Mouse (Mus musculus): Measurements from ENCODE around the gene Rpl38. TPM values are rescaled to one million over a fixed set of nuclear protein-coding genes. Genes with fewer than 3 reads are reported as not detected.
A peak's percentile ranks its signal among the peaks of the same experiment; 100 is the strongest.
"Not testable (repeated sequence)": the region's sequence is repeated elsewhere in the genome, so short reads cannot be mapped to it uniquely, and the experiment has no call there.

The Rpl38 gene
- total and polyA plus RNA-seq, 2 experiments from 2014 or later = 977 to 1,541 TPM

- no peak for DNase-seq (ENCODE audit: low spot score)
- peaks cover 35% of the 10 kb centered on the region for H3K36me3 ChIP-seq (ENCODE audit: insufficient read depth, low read length)
- TF ChIP-seq CTCF (IDR thresholded peaks at IDR 0.05) = no peak
- H3K27me3 ChIP-seq (ENCODE audit: insufficient read depth, low read length) = no peaks in the 10 kb centered on the region; the same call in 1 of the 2 replicates
- H3K4me3 ChIP-seq (ENCODE audit: low read depth, low read length) = no peak overlapping the region
- no peak for ATAC-seq (ENCODE audit: low FRiP score)
- no peak overlapping the region for H3K4me2 ChIP-seq (ENCODE audit: low read depth, low read length, poor library complexity, severe bottlenecking)
- no peak overlapping the region for H3K27ac ChIP-seq (ENCODE audit: low read depth, low read length)
- no peak overlapping the region for H3K9ac ChIP-seq (replicated peaks; ENCODE audit: low read length, poor library complexity, severe bottlenecking)
- 92% methylated on average over 2 of the region's 2 CpGs for WGBS
- H3K9me3 ChIP-seq (ENCODE audit: low read length) = no peaks in the 10 kb centered on the region
- H3K4me1 ChIP-seq (ENCODE audit: insufficient read depth, low read length) = peaks cover 11% of the 10 kb centered on the region
Observed at GRCm38 (mm10) chr11:114673719-114674050, 5.4 kb downstream of the Rpl38 start.

DNA sequence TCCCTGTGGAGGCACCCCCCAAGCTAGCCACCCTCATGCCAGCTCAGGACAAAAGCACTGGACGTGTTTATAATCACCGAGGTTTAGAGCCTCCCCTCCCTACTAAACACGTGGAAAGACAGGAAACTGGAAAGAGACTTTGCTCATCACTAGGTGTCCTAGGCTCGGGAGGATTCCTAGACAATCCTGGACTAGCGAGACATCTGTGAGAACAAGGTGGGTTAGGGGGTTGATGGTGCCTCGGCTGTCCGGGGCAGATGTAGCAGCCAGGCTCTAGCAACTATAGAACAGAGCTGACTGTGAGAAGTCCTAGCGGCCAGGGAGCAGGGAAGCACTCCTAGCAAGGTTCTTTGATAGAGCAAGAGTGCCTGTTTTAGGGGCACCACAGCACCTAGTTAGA lies 5.9 kb downstream of the Rpl38 start:
- WGBS = 54% methylated on average over 8 of the region's 8 CpGs
- Histone ChIP-seq H3K27ac (ENCODE audit: low read depth, low read length) (no peak overlapping the region), H3K9ac (replicated peaks; ENCODE audit: low read length, poor library complexity, severe bottlenecking) (no peak overlapping the region), H3K36me3 (ENCODE audit: insufficient read depth, low read length) (peaks cover 35% of the 10 kb centered on the region), H3K27me3 (ENCODE audit: insufficient read depth, low read length) (no peaks in the 10 kb centered on the region; the same call in 1 of the 2 replicates), H3K4me2 (ENCODE audit: low read depth, low read length, poor library complexity, severe bottlenecking) (no peak overlapping the region), H3K9me3 (ENCODE audit: low read length) (no peaks in the 10 kb centered on the region), H3K4me1 (ENCODE audit: insufficient read depth, low read length) (peaks cover 11% of the 10 kb centered on the region), H3K4me3 (ENCODE audit: low read depth, low read length) (no peak overlapping the region)
- no peak for ATAC-seq (ENCODE audit: low FRiP score)
- no peak for DNase-seq (ENCODE audit: low spot score)
- no peak for TF ChIP-seq CTCF (IDR thresholded peaks at IDR 0.05)

DNA sequence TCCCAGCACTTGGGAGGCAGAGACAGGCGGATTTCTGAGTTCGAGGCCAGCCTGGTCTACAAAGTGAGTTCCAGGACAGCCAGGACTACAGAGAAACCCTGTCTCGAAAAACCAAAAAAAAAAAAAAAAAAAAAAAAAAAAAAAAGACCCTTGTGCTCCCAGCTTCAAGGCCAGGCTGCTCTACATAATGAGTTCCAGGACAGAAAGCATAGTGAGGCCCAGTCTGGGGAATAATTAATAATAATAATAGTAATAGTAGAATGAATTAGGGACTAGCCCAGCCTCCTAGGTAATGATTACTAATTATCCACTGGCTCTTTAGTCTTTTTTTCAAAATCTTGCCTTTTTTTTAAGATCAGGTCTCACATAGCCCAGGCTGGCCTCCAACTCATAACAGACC lies 6.5 kb downstream of the Rpl38 start:
- DNase-seq (ENCODE audit: low spot score); H3K27me3 ChIP-seq (ENCODE audit: insufficient read depth, low read length); H3K27ac ChIP-seq (ENCODE audit: low read depth, low read length); H3K9ac ChIP-seq (replicated peaks; ENCODE audit: low read length, poor library complexity, severe bottlenecking); H3K9me3 ChIP-seq (ENCODE audit: low read length); ATAC-seq (ENCODE audit: low FRiP score); H3K4me3 ChIP-seq (ENCODE audit: low read depth, low read length); H3K4me2 ChIP-seq (ENCODE audit: low read depth, low read length, poor library complexity, severe bottlenecking): not testable (repeated sequence)
- peaks cover 11% of the 10 kb centered on the region for H3K4me1 ChIP-seq (ENCODE audit: insufficient read depth, low read length)
- 92% methylated on average over 2 of the region's 3 CpGs for WGBS
- H3K36me3 ChIP-seq (ENCODE audit: insufficient read depth, low read length) = peaks cover 35% of the 10 kb centered on the region

GRCm38 (mm10) chr11:114675341-114675825 lies 7.1 kb downstream of the Rpl38 start, which contains the start of gene Ttyh2:
TSS of gene Ttyh2 (plus strand) at chr11:114675431.
- TF ChIP-seq CTCF (IDR thresholded peaks at IDR 0.05) = no peak
- Histone ChIP-seq H3K9ac (replicated peaks; ENCODE audit: low read length, poor library complexity, severe bottlenecking) (peak within 1 kb of the TSS; percentile 57), H3K4me3 (ENCODE audit: low read depth, low read length) (peak within 1 kb of the TSS; percentile 43), H3K27me3 (ENCODE audit: insufficient read depth, low read length) (no peaks in the 10 kb centered on the region; the same call in 1 of the 2 replicates), H3K9me3 (ENCODE audit: low read length) (no peaks in the 10 kb centered on the region), H3K36me3 (ENCODE audit: insufficient read depth, low read length) (peaks cover 32% of the 10 kb centered on the region), H3K4me1 (ENCODE audit: insufficient read depth, low read length) (peaks cover 5% of the 10 kb centered on the region; the same call in 1 of the 2 replicates), H3K4me2 (ENCODE audit: low read depth, low read length, poor library complexity, severe bottlenecking) (peak within 1 kb of the TSS; percentile 71), H3K27ac (ENCODE audit: low read depth, low read length) (peak within 1 kb of the TSS; percentile 27; the same call in 1 of the 2 replicates)
- DNase-seq (ENCODE audit: low spot score) = peak; percentile 76
- peak; percentile 68; the same call in 1 of the 2 replicates for ATAC-seq (ENCODE audit: low FRiP score)
- WGBS = under 1% methylated on average over 35 of the region's 40 CpGs

DNA sequence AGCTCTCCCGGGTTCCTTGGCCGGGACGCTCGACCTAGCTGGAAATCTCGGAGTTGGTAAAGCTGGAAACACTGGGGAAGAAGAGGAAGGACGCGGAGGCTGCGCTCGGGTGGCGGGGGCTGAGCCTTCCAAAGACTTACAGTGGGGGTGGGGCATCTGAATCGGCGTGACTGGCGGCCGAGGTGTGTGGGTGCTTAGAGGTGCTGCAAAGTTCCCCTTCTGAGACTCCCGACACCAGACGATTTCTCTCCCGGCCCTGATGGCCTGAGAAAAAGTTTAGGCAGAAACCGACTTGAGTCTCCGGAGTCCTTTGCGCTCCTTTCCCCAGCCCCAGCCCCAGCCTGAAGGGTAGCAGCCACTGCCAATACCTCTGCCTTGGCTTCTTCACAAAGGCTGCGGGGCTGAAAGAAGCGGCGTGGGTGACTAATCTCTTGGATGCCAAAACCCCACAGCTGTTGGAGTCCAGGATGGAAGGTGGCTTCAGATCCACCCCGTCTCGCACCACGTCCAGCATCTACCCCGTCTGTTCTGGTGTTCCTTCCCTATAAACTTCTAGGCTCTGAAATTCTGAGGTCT lies 7.6 kb downstream of the Rpl38 start:
- Histone ChIP-seq H3K36me3 (ENCODE audit: insufficient read depth, low read length) (peaks cover 26% of the 10 kb centered on the region), H3K4me3 (ENCODE audit: low read depth, low read length) (peak overlapping the region; percentile 43), H3K4me1 (ENCODE audit: insufficient read depth, low read length) (peaks cover 5% of the 10 kb centered on the region; the same call in 1 of the 2 replicates), H3K27ac (ENCODE audit: low read depth, low read length) (peak overlapping the region; percentile 27; the same call in 1 of the 2 replicates), H3K4me2 (ENCODE audit: low read depth, low read length, poor library complexity, severe bottlenecking) (peak overlapping the region; percentile 71), H3K9ac (replicated peaks; ENCODE audit: low read length, poor library complexity, severe bottlenecking) (peak overlapping the region; percentile 57), H3K9me3 (ENCODE audit: low read length) (no peaks in the 10 kb centered on the region), H3K27me3 (ENCODE audit: insufficient read depth, low read length) (no peaks in the 10 kb centered on the region; the same call in 1 of the 2 replicates)
- 7% methylated on average over 27 of the region's 27 CpGs for WGBS
- TF ChIP-seq CTCF (IDR thresholded peaks at IDR 0.05) = no peak
- no peak for ATAC-seq (ENCODE audit: low FRiP score)
- peak; percentile 33 for DNase-seq (ENCODE audit: low spot score)

DNA sequence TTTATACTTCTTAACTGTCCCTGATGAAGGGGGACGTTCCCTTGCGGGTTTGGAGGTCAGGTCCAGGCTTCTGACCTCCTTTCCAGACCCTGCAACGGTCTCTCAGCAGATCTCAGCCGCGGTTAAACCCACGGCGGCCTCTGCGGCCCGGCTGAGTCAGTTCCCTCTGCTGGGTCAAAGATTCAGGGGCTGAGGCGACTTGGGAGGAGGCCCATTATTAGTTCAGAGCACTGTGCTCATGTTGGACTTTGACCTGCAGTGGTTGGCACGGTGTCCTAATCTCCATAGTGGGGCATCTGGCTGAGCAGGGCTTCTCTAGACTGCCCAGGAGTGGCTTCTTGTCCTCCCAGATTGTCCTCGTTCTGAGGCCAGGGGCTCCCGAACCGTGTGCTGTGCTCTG lies 8.1 kb downstream of the Rpl38 start:
- Histone ChIP-seq H3K27ac (ENCODE audit: low read depth, low read length) (no peak overlapping the region; the same call in 1 of the 2 replicates), H3K4me2 (ENCODE audit: low read depth, low read length, poor library complexity, severe bottlenecking) (peak overlapping the region; percentile 71), H3K27me3 (ENCODE audit: insufficient read depth, low read length) (no peaks in the 10 kb centered on the region; the same call in 1 of the 2 replicates), H3K36me3 (ENCODE audit: insufficient read depth, low read length) (peaks cover 22% of the 10 kb centered on the region), H3K9me3 (ENCODE audit: low read length) (no peaks in the 10 kb centered on the region), H3K4me1 (ENCODE audit: insufficient read depth, low read length) (peaks cover 5% of the 10 kb centered on the region; the same call in 1 of the 2 replicates), H3K4me3 (ENCODE audit: low read depth, low read length) (peak overlapping the region; percentile 43), H3K9ac (replicated peaks; ENCODE audit: low read length, poor library complexity, severe bottlenecking) (peak overlapping the region; percentile 57; the same call in 1 of the 2 replicates)
- TF ChIP-seq CTCF (IDR thresholded peaks at IDR 0.05) = no peak
- no peak for DNase-seq (ENCODE audit: low spot score)
- 13% methylated on average over 14 of the region's 14 CpGs for WGBS
- ATAC-seq (ENCODE audit: low FRiP score) = no peak

Data from midbrain, postnatal 0 days (tissue).